Mouse (Mus musculus) urinary bladder, postnatal 10 days (tissue): ENCODE results near the gene Nipa2.

Source experiments
- DNase-seq: peaks from one replicate; pipeline ENCODE4 v3.0.0; 2022; ENCODE audit warnings: low spot score

The Nipa2 gene

DNA sequence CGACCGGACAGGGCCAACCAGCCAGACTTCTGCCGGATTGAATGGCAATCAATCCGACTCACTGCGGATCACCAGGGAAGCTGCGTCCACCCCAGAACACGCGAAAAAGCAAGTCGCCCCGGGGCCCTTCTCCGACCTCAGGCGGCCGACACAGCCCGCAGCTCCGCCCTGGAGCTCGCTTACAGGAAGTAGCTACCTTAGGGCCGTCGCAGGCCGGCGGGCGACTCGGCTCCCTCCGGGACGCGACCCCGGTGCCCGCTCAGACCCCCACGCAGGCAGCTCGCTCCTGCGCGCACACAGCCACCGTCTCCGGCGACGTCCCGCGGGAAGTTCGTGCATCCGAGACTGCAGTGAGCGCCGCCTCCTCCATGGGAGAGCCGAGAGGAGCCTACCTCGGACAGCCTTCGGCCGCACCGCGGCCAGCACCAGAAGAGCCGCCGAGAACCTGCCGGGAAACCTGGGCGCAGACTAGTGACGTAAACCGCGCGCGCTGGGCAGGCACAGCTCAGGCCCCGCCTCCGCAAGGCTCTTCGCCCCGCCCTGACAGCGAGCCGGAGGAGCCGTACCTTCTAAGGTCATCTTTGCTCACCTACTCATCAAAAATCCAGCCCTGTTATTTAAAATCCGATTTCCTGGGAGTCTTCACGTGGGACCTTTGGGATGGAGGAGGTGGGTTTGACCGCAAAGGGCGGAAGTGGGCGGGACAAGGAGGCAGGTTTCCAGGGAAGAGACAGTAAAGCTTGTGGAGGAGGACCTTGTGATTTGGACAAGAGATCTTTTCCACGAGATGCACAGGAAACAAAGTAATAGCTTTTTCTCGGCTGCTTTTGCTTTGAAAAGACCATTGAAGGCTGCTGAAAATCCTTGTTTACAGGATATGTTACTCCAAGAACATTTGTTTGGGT is at the start of gene Nipa2:
Gene Nipa2, minus strand, starts transcription at position 473 of the 905 bp plus-strand sequence.
- peak; percentile 88 for DNase-seq

DNA sequence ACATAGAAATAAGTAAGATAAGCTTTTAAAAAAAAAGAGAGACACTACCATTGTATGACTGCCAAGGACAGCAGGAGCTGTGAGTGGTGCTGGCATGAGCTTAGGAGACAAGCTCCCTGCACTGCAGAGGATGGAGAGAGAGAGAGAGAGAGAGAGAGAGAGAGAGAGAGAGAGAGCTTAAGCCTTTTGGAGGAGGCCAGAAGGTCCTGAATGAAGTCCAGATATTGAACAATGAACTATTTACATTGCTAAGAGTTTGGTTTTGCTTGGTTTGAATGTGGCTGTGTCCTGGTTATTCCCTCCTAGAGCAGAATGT is 48.7 kb upstream of the Nipa2 start:
- no peak for DNase-seq

DNA sequence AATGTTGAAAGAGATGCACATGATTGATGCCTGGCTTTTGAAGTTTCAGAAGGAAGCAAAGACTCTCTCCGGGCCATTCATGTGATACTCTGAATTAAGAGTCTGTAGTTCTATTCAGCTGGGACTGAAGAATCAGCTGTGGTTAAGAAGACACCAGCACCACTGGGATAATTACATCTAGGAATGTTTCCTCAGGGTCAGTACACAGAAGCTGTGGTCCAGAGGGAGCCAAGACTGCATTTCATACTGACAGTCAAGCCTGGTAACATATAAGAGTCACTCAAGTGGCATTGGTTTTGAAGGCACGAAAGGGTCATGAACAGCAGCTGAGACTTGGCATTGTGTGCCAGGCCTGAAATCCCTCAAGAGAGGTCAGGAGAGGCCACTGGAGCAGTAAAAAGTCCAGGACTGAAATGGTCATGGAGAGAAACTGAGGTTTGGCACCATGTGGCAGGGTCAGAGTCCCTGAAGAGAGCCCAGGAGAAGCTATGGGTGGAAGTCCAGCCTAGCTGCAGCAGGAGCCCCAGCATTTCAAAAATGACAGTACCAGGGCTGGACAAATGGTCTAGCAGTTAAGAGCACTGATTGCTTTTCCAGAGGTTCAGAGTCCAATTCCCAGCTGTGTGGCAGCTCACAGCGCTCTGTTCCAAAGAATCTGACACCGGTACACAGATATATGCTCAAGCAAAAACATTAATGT is 48.2 kb upstream of the Nipa2 start:
- no peak for DNase-seq

DNA sequence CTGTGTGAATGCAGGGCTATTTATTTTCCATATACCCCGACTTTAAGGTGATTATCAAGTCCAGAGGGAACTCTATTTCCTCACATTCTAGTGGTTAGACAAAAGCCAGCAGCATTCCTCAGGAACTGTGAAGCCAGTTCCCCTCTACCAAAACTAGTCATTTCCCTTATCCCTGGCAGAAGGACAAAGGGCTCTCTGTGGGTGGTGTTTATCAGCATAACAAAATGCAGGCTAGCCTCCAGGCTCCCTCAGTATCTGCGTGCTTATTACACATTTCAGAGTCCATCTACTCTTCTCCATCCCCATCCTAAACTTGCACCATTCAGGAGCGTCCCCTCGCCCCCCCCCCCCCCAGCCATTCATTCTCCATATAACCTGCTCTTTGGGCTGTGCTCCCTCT is 36.7 kb upstream of the Nipa2 start:
- no peak for DNase-seq

DNA sequence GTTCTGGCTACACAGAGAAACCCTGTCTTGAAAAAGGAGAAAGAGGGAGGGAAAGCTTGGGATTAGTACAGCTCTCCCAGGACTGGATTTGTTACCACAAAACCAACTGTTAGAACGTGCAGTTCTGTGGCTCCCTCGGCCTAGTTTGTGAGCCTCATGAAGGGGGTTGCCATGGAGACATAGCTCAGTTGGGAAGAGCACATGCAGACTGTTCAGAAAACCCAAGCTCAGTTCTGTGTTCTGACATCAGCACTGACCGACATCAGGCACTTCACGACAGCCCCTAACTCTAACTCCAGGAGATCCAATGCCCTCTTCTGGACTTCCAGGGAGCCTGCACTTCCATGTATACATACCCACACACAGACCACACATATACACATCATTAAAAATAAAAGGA is 32.7 kb upstream of the Nipa2 start:
- DNase-seq = no peak

DNA sequence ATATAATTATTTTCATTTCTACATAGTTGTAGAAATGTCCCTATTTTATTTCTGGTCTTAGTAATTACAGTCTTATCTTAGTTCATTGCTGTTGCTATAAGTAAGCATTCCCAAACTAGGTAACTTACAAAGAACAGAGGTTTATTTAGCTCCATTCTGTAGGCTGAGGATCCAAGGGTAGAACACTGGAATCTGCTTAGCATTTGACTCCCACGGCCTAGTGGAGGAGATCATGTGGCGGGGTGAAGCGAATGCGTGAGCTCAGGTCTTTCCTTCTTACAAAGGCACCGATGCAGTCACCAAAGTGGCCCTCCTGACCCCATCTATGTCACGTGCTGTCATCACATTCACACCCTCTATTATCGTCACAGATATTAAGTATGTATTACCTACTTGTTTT is 29.6 kb upstream of the Nipa2 start:
- DNase-seq = no peak

DNA sequence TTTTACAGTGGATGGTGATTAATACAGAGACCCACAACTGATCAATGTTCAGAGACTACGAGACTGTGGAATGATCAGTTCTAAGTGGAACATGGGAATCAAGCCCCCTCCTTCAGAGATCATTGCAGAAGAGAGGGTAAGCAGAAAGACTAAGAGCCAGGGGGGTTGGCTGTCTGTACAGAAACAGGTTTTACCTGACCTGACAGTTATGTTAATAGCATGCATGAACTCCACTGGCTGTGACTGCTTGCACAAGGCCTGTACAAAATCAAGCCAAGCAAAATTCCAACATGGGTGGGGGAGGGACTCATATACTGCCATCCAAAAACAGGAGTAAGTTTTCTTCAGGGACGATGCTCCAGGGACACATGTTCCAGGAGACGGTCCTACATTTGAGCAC is 28.9 kb upstream of the Nipa2 start:
- no peak for DNase-seq

DNA sequence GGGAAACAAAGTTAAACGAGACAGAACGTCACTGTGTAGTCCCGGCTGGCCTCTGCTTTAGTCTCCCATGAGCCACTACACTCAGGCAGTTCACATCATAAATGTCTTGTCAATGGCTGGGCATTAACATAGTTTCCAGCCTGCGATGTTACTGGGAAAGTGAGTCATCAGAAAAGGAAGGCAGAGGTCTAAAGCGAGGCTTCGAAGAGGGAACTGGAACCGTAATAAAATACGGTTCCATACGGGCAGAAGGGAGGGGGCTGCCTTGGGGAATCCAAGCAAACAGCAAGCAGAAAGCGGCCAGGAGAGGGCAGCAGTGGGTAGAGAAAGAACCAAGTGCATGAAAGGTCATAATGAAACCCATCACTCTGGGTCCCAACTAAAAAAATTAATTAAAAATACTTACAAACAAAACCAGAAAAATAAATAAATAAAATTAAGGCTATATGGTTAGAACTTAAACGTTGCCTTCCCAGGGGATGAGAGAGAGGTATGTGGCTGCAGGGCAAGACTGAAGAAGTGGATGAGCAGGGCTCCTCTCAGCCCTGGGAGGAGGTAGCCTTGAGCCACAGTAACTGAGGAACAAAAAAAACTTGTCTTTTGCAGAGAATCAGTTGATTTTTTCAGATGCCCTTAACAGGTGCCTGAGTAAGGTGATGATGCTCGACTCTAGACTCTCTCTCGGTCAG is 24.4 kb upstream of the Nipa2 start:
- peak; percentile 49 for DNase-seq

DNA sequence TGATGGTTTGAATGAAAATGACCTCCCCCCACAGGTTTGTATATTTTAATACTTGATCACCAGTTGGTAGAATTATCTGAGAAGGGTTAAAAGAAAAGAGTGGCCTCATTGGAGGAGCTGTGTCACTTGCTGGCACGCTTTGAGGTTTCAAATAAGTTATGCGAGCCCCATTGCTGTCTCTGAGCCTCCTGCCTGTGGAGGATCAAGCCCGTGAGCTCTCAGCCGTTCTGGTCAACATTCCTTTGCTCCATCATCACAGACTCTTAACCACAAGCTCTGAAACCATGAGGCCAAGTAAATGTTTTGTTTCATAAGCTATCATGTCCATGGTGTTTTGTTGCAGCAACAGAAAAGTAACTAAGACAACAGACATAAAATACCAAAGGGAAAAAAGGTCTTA is 22.5 kb upstream of the Nipa2 start:
- no peak for DNase-seq

DNA sequence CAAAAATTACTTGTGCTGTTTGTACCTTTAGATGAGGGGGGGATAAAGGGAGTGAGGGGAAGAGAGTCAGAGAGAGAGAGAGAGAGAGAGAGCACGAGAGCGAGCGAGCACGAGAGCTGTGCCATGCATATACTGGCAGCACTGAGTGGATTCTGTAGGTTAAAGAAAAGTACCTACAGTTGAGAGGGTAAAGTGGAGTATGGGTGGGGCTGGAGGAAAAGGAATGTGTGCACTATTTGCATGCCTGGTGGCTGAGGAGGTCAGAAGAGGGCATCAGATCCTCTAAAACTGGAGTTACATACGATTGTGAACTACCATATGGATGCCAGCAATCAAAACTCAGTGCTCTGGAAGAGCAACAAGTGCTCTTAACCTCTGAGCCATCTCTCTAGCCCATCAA is 20.8 kb upstream of the Nipa2 start:
- DNase-seq = no peak

DNA sequence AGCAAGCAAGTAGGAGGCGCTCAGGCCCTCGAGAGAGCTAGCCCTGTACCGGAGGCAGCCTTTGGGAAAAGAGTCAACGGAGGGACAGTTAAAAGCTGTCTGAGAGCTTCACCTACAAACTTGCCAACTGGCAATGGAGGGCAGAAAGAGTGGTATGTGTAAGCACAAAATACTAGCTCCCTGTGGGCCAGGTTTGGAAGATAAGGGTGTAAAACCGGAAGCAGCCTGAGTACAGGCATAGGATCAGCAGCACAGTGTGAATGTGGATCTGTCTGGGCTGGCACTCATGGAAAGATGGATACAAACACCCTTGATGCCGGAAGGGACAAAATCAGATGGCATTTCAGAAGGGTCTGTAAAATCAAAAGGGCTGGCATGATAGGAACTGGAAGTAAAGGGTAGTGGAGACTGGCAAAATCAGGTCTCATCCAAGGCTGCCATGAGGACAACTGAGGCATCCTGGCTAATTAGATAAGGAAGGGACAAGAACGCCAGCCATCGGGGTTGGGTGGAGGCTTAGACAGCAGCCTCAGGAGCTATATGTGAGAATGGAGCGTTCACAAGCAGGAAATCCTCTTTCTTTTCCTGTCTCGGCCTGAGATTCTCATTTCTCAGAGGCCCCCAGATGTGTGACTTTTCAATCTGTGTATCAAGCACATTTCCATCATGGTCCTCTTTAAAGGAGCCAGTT is 19.9 kb upstream of the Nipa2 start:
- no peak for DNase-seq

DNA sequence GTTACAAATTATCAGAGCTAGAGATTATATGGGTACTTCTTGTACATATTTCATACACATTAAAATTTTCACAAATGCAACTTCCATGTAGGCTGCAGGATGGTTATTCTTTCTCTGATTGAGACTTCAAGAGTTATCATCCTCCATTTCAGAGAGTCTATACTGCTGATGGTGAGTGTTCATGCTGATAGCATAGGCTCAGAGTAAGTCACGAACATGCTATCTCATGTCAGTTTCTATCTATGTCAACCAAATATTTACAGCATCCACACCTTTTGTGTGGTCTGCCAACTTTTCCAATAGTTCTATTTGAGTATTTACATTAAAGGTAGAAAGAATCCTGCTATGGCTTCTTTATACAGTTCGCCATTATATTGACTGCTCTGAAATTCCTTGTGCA is 19.2 kb upstream of the Nipa2 start:
- DNase-seq = no peak

DNA sequence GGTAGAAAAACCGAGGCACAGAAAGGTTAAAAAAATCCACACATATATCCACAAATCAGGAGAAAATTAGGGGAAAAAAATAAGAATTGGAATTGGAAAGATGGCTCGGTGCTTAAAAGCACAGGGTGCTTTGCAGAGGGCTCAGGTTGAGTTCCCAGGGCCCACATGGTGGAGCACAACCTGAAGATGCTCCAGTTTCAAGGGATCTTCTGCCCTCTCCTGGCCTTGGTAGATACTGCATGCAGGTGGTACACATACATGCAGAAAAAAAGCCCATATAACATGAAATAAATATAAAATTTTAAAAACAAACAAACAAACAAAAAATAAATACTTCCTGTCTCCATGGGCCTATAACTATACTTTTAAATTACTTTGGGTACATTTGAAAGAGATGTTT is 12.2 kb upstream of the Nipa2 start:
- DNase-seq = no peak

DNA sequence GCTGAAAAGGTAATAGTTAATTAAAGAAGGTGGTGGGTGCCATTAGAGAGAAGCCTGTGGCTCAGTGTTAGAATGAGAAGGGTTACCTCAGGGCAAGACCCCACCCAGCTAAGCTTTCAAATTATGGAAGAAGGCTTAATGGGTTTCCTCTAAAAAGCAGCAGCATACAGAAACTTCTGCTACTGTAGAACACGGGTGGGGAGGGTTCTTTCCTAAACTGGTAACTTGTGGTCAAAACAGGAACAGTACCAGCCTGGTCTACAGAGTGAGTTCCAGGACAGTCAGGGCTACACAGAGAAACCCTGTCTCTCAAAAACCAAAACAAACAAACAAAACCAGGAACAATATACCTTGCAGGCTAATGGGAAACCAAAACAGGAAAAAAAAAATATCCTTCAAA is 7.1 kb upstream of the Nipa2 start:
- DNase-seq = no peak

DNA sequence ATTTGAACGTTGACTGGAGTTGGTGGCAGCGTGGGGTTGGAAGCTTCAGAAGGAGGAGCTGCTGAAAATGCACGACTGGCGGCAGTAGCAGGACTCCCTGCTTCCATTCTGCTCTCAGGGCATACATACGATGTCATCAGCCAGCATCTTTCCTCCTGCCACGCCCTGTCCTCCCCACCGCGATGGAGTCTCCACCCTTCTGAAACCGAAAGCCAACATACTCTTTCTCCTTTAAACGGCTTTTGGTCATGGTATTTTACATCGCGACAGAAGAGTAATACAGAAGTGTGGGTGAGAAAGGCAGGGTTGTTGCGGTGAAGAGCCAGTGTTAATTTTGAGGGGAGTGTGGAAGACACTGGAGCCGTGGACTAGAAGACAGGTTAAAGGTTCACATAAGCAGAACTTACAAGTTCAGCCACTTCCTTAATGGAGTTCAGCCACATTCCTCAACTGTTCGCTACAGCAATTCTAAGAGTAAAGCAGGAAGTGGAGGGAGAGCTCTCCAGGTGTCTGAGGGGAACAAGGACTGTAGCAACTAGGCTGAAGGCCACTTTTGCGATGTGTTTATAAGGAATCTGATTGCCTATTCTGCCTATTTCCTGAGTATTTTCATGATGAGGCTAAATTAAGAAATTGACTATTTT is 6.1 kb upstream of the Nipa2 start:
- no peak for DNase-seq

DNA sequence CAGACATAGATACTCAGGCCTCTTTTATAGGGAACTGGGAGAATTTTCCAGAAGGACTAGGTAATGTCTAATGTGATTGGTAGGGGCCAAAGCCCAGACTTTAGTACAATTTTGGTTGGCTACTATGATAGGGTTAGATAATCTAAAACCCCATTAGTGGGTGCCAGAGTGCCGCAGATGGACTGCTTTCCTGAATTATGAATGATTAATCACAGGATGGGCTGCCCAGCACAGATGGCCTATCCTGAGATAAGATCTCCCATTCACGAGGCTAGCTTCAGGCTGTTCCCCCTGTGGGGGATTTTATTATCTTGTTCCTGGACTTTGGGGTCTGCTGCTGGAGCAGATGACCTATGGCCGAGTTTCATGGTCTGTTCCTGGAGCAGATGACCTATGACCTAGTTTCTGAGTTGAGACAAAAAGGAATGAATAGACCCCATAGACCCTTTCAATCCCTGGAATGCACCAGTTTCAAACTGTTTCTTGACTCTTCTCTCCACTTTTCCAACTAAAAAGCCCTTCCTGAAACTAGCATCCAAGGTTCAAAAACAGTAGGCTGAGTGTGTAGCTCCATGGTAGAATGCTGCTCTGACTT is 4.7 kb upstream of the Nipa2 start:
- no peak for DNase-seq

DNA sequence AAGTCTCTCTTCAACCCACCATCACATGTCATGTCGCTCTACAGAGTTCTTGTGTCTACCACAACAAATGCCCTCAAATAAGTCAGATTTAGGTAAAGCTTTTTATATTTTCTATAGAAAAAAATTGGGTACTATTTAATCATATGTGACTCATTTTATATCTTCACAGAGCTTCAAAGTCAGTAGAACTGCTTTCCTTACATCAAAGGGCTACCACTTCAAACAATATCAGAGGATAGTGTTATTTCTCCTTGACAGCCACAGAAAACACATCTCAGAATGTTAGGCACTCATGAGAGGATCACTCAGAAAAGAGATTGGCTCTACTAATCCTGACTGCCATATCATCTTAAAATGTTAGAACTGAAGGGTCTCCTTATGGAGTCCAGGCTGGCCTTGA is 1.8 kb downstream of the Nipa2 start:
- no peak for DNase-seq

DNA sequence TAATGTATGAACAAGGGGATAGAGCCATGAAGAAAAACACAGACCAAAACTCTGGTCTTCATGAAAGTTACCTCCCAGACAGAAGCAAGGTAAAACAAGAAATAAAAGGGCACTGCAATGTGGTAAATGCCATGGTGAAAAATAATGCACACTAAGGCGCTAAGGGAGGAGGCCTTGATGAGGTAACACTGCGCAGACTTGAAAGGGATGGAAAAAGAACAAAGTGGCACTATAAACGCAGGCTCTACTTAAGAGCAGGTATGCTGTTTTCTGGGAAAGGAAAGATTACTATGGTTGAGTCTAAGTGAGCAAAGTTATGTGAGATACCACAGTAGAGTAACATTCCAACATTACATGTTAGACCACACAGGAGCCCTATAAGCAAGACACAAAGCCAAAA is 2.5 kb downstream of the Nipa2 start:
- no peak for DNase-seq

DNA sequence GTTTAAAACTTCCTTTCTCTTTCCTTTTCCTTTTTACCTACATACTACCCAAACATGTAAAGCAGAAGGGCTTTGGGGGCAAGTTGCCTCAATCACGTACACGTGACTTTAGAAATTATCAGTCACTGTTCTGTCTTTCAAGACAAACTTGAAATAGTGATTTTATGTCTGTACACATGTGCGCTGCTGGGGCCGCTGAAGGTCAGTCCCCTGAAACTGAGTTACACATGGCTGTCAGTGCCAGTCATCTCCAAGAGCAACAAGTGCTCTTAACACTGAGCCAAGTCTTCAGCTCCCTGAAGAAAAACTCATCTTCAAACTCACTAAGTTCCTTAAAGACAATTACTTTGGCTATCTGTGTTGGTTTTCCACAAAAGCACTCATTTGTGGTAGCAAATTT is 4.4 kb downstream of the Nipa2 start:
- no peak for DNase-seq

DNA sequence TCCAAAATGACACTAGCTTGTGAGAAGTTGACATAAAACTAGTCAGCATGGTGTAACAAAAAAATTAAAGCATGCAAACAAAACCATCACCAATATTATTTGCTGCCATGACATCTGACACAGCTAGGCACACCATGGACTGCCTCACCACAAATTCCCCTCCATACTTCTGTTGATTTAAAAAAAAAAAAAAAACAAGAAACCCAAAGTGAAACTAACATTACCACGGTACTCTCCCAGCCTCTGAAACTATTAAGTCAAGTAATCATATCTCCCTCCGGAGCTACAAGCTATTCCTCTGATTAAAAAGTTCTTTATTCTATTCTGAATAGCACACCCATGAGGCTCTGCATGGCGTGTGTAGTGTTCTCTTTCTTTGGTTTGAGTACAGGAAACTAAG is 5.1 kb downstream of the Nipa2 start:
- no peak for DNase-seq

DNA sequence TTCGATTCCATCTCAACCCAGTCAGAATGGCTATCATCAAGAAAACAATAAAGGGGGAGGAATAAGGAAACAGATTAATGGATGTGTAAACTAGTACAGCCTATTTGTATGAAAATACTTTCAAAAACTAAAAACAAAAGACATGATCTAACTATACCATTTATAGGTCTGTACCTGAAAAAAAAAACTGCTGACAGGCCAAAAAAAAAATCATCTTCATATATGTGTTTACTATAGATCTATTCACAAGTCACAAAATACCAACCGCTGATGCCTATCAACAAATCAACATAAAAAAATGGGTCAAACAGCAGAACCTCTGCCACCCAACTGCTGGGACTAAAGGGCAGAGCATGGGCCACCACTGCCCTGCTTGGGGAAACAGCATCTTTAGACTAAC is 6.2 kb downstream of the Nipa2 start:
- DNase-seq = no peak

DNA sequence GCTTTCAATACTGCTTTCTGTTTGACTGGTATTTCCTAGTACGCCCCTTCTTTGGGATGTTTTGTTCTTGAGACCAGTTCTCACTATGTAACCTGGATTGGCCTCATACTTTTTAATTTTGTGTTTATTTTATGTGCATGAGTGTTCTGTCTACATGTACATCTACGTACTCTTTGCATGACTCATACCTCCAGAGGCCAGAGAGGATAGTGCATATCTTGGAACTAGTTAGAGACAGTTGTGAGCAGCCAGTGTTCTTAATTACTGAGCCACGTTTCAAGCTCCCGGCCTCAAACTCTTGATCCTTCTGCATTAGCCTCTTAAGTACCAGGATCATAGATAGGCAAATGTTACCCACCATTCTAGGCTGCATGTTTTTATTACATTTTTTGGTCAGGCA is 23.9 kb downstream of the Nipa2 start:
- no peak for DNase-seq
